Mouse (Mus musculus) lung, adult 2 months (tissue): ENCODE measurements around the gene Prmt1.

Source experiments
- CTCF ChIP-seq: fragments of 200-500 bp; IDR thresholded peaks from 2 replicates; pipeline ENCODE4 v1.5.1; 2011; ENCODE audit warnings: mild to moderate bottlenecking, low read length, control low read depth; ENCODE audit not compliant: insufficient read depth
- POLR2A ChIP-seq: fragments of 200-500 bp; IDR thresholded peaks from 2 replicates; pipeline ENCODE4 v1.6.1; 2011; ENCODE audit warnings: low read depth, mild to moderate bottlenecking, control low read depth, low read length, borderline replicate concordance; ENCODE audit errors: extremely low read depth

- TF ChIP-seq CTCF (no peak), POLR2A (no peak)
Observed at GRCm38 (mm10) chr7:44962337-44962736, 24.0 kb downstream of the Prmt1 start.
